Mouse (Mus musculus): ENCODE results near the gene Sp7.

- TF ChIP-seq GATA1 (IDR thresholded peaks at IDR 0.05; ENCODE audit: borderline replicate concordance, low read length) = no peak
- no peak for TF ChIP-seq FLI1 (IDR thresholded peaks at IDR 0.05; ENCODE audit: low read length)
These were observed 16.1 kb downstream of the Sp7 start for GRCm38 (mm10) chr15:102350942-102351291.
